Mouse (Mus musculus): ENCODE data around the gene Cldn3. TPM values are rescaled to one million over a fixed set of nuclear protein-coding genes. Genes with fewer than 3 reads are reported as not detected.

Cldn3 gene
- total RNA-seq, 2 experiments from 2014 or later: 0.43 TPM; not detected in 1

DNA sequence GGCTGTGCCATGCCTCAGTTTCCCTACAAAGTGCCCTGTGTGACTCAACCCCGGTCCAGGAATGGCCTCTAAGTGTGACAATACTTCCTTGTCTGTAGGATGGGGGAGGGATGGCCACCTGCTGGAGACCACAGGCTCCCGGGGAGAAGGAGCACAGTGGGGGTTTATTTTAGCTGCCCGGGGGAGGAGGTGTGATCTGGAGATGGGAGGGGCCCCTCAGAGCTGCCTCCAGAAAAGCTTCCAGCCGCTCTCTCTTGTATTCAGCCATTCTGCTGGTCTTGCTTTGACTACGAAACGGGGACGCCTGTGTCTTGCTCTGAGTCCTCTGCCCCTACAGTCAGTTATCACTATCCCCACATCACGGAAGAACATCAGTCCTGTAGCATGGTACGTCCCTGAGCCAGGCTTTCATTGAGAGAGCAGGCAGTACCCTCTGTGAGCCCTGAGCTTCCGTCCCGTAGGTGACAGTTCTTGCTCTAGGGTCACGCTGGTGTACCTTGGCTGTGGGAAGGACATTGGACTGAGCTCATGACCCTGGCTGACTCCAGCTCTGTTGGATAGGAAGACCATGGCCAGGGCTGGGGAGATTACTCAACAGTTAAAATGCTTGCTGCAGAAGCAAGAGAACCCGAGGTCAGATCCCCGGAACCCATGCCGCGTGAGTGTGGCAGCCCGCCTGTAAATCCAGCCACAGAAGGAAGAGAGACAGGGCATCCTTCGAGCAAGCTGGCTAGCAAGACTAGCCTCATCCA lies 49.8 kb downstream of the Cldn3 start:
- DNase-seq: peak in 1 of 2 experiments; percentile 66

Other genes starting within 250 kb of the Cldn3 start
- gene Eln, start 238.9 kb upstream of the Cldn3 start, total RNA-seq (2021): 10 to 100 TPM; 20.4 to 51.7 TPM
- gene Tmem270, start 79.5 kb upstream of the Cldn3 start, total RNA-seq (2021): not detected
- gene Cldn13, start 70.7 kb upstream of the Cldn3 start, total RNA-seq (2021): not detected
- gene Mettl27, start 53.8 kb upstream of the Cldn3 start, total RNA-seq (2021): 10 to 100 TPM; 18.5 to 29.9 TPM
- not detected for gene Cldn4, start 39.3 kb upstream of the Cldn3 start, total RNA-seq (2021)
- 10 to 100 TPM; 45.4 to 55.3 TPM for gene Abhd11, start 22.9 kb downstream of the Cldn3 start, total RNA-seq (2021)
- 1 to 10 TPM; 6.8 to 7.7 TPM for gene Stx1a, start 37.3 kb downstream of the Cldn3 start, total RNA-seq (2021)
- 10 to 100 TPM; 28.1 to 34.6 TPM for gene Dnajc30, start 78.0 kb downstream of the Cldn3 start, total RNA-seq (2021)
- 10 to 100 TPM; 51.7 to 57.7 TPM for gene Bud23, start 78.7 kb downstream of the Cldn3 start, total RNA-seq (2021)
- 1 to 10 TPM; 1.8 to 3.7 TPM for gene Vps37d, start 92.1 kb downstream of the Cldn3 start, total RNA-seq (2021)
- gene Mlxipl, start 103.7 kb downstream of the Cldn3 start, total RNA-seq (2021): 10 to 100 TPM; 47.4 to 73.6 TPM
- gene Tbl2, start 163.4 kb downstream of the Cldn3 start, total RNA-seq (2021): 10 to 100 TPM; 28.9 to 40.9 TPM
- 10 to 100 TPM; 72.6 to 77.5 TPM for gene Bcl7b, start 182.1 kb downstream of the Cldn3 start, total RNA-seq (2021)
- gene Baz1b, start 201.1 kb downstream of the Cldn3 start, total RNA-seq (2021): 10 to 100 TPM; 72.1 to 90.4 TPM